Mouse (Mus musculus) testis, adult 2 months (tissue): ENCODE measurements around the gene Akap9.

Experiments used
- CTCF ChIP-seq: fragments of 200-500 bp; IDR thresholded peaks from 2 replicates; pipeline ENCODE4 v1.5.1; 2012; ENCODE audit warnings: low read depth, mild to moderate bottlenecking, inconsistent platforms, low read length, moderate library complexity; ENCODE audit not compliant: control insufficient read depth, insufficient read depth, insufficient replicate concordance
- POLR2A ChIP-seq: fragments of 200-500 bp; IDR thresholded peaks from 2 replicates; pipeline ENCODE4 v1.6.1; 2012; ENCODE audit warnings: low read depth, mild to moderate bottlenecking, inconsistent platforms, low read length, moderate library complexity; ENCODE audit not compliant: control insufficient read depth

DNA sequence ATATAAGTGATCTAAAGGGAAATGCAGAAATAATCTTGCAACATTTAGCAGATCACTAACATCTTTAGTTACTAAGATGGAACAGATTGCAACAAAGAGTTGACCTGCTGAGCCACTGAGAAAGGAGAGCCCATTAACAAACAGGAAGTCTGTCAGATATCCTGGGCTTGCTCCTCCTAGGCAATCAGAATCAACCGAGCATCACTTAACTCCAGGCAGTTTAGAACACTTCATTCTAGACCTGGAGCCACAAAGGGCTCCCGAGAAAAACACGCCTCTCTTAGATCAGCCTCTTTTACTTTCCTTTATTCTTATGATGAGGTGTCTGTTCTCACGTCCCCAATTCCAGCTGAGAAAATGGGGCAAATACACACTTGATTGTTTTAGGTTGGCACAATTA lies 1.2 kb upstream of the Akap9 start:
- TF ChIP-seq CTCF (no peak), POLR2A (no peak)
